Mouse (Mus musculus): ENCODE measurements at regions not wholly inside any gene's neighbourhood (a gene's known extent, or its start where the extent isn't known, plus 50 kb on each side); places are given as distances from the start of the nearest gene placed in this dataset.
A peak's percentile ranks its signal among the peaks of the same experiment; 100 is the strongest.

GRCm38 (mm10) chr6:66012675-66013074 lies 60.3 kb downstream of the 4930544G11Rik start:
- no peak for DNase-seq (ENCODE audit: inconsistent ontology term)

- no peak for DNase-seq (ENCODE audit: inconsistent ontology term)
These were observed 71.1 kb downstream of the 4930544G11Rik start for GRCm38 (mm10) chr6:66023531-66023930.

- DNase-seq (ENCODE audit: inconsistent ontology term), result peak; percentile 7
These were observed 84.4 kb downstream of the 4930544G11Rik start for GRCm38 (mm10) chr6:66036789-66037188.

GRCm38 (mm10) chr6:66051852-66052251 lies 99.4 kb downstream of the 4930544G11Rik start:
- no peak for DNase-seq (ENCODE audit: inconsistent ontology term)

GRCm38 (mm10) chr6:66052386-66052785 lies 100.0 kb downstream of the 4930544G11Rik start:
- DNase-seq (ENCODE audit: inconsistent ontology term), result no peak

- no peak for DNase-seq (ENCODE audit: inconsistent ontology term)
These were observed 100.8 kb downstream of the 4930544G11Rik start for GRCm38 (mm10) chr6:66053197-66053596.

GRCm38 (mm10) chr6:66068874-66069273 lies 116.5 kb downstream of the 4930544G11Rik start:
- DNase-seq (ENCODE audit: inconsistent ontology term), result no peak

GRCm38 (mm10) chr6:66077445-66077844 lies 125.0 kb downstream of the 4930544G11Rik start:
- no peak for DNase-seq (ENCODE audit: inconsistent ontology term)

- no peak for DNase-seq (ENCODE audit: inconsistent ontology term)
These were observed 126.4 kb downstream of the 4930544G11Rik start for GRCm38 (mm10) chr6:66078769-66079168.

- DNase-seq (ENCODE audit: inconsistent ontology term), result no peak
These were observed 149.2 kb downstream of the 4930544G11Rik start for GRCm38 (mm10) chr6:66101555-66102071.

- DNase-seq (ENCODE audit: inconsistent ontology term), result no peak
These were observed 162.0 kb downstream of the 4930544G11Rik start for GRCm38 (mm10) chr6:66114366-66114765.

GRCm38 (mm10) chr6:66121479-66122183 lies 169.2 kb downstream of the 4930544G11Rik start:
- DNase-seq (ENCODE audit: inconsistent ontology term), result peak; percentile 61

- DNase-seq (ENCODE audit: inconsistent ontology term), result no peak
These were observed 171.9 kb downstream of the 4930544G11Rik start for GRCm38 (mm10) chr6:66124292-66124691.

GRCm38 (mm10) chr6:66151786-66152185 lies 199.4 kb downstream of the 4930544G11Rik start:
- DNase-seq (ENCODE audit: inconsistent ontology term), result no peak

GRCm38 (mm10) chr6:66154831-66155230 lies 202.4 kb downstream of the 4930544G11Rik start:
- DNase-seq (ENCODE audit: inconsistent ontology term), result no peak

- DNase-seq (ENCODE audit: inconsistent ontology term), result no peak
These were observed 208.4 kb downstream of the 4930544G11Rik start for GRCm38 (mm10) chr6:66160805-66161204.

GRCm38 (mm10) chr6:66168913-66169312 lies 216.5 kb downstream of the 4930544G11Rik start:
- DNase-seq (ENCODE audit: inconsistent ontology term), result no peak

GRCm38 (mm10) chr6:66197990-66198389 lies 245.6 kb downstream of the 4930544G11Rik start:
- peak; percentile 63 for DNase-seq (ENCODE audit: inconsistent ontology term)

GRCm38 (mm10) chr6:66200136-66200790 lies 247.9 kb downstream of the 4930544G11Rik start:
- DNase-seq (ENCODE audit: inconsistent ontology term), result no peak

GRCm38 (mm10) chr6:66206197-66206925 lies 254.0 kb downstream of the 4930544G11Rik start:
- DNase-seq (ENCODE audit: inconsistent ontology term), result no peak

- no peak for DNase-seq (ENCODE audit: inconsistent ontology term)
These were observed 265.1 kb downstream of the 4930544G11Rik start for GRCm38 (mm10) chr6:66217543-66217942.
